Mouse (Mus musculus): Measurements from ENCODE around the gene Lonp1. TPM values are rescaled to one million over a fixed set of nuclear protein-coding genes. Genes with fewer than 3 reads are reported as not detected.
A peak's percentile ranks its signal among the peaks of the same experiment; 100 is the strongest.

Gene Lonp1
- polyA plus RNA-seq, 1 experiment from 2014 or later: 62.6 TPM

- peaks cover 64% of the 10 kb centered on the region for H3K36me3 ChIP-seq
- H3K4me3 ChIP-seq (replicated peaks): no peak overlapping the region
- no peak overlapping the region for H3K9ac ChIP-seq
- WGBS: 82% methylated on average over 9 of the region's 9 CpGs
- H3K27me3 ChIP-seq (replicated peaks): no peaks in the 10 kb centered on the region
- no peak overlapping the region for H3K4me2 ChIP-seq (replicated peaks)
- ATAC-seq: no peak
- H3K4me1 ChIP-seq (replicated peaks): peaks cover 6% of the 10 kb centered on the region
- no peaks in the 10 kb centered on the region for H3K9me3 ChIP-seq
- H3K27ac ChIP-seq: no peak overlapping the region
These were observed 21.3 kb downstream of the Lonp1 start for GRCm38 (mm10) chr17:56605431-56605830.

- ATAC-seq: no peak
- Histone ChIP-seq H3K36me3 (peaks cover 71% of the 10 kb centered on the region), H3K27ac (no peak overlapping the region), H3K4me1 (replicated peaks) (peaks cover 6% of the 10 kb centered on the region), H3K4me2 (replicated peaks) (no peak overlapping the region), H3K9ac (no peak overlapping the region), H3K9me3 (no peaks in the 10 kb centered on the region), H3K4me3 (replicated peaks) (no peak overlapping the region), H3K27me3 (replicated peaks) (no peaks in the 10 kb centered on the region)
- WGBS: 90% methylated on average over 3 of the region's 3 CpGs
These were observed 22.3 kb downstream of the Lonp1 start for GRCm38 (mm10) chr17:56604422-56604821.

GRCm38 (mm10) chr17:56604070-56604380 lies 22.7 kb downstream of the Lonp1 start:
- H3K9ac ChIP-seq: no peak overlapping the region
- 83% methylated on average over 9 of the region's 9 CpGs for WGBS
- no peak overlapping the region for H3K4me2 ChIP-seq (replicated peaks)
- peaks cover 71% of the 10 kb centered on the region for H3K36me3 ChIP-seq
- H3K27ac ChIP-seq: no peak overlapping the region
- peaks cover 6% of the 10 kb centered on the region for H3K4me1 ChIP-seq (replicated peaks)
- H3K27me3 ChIP-seq (replicated peaks): no peaks in the 10 kb centered on the region
- no peaks in the 10 kb centered on the region for H3K9me3 ChIP-seq
- no peak for ATAC-seq
- H3K4me3 ChIP-seq (replicated peaks): no peak overlapping the region

- H3K9me3 ChIP-seq: no peaks in the 10 kb centered on the region
- H3K36me3 ChIP-seq: peaks cover 71% of the 10 kb centered on the region
- H3K27me3 ChIP-seq (replicated peaks): no peaks in the 10 kb centered on the region
- H3K4me3 ChIP-seq (replicated peaks): no peak overlapping the region
- WGBS: 95% methylated on average over 28 of the region's 28 CpGs
- 0 out of 2 replicates have a peak, but pooled peaks have one; percentile 13 for ATAC-seq
- H3K4me2 ChIP-seq (replicated peaks): no peak overlapping the region
- H3K9ac ChIP-seq: no peak overlapping the region
- H3K4me1 ChIP-seq (replicated peaks): peaks cover 3% of the 10 kb centered on the region
- H3K27ac ChIP-seq: no peak overlapping the region
These were observed 23.3 kb downstream of the Lonp1 start for GRCm38 (mm10) chr17:56603186-56604069.

- 0 out of 2 replicates have a peak, but pooled peaks cover 8% of the 10 kb centered on the region for H3K4me1 ChIP-seq (replicated peaks)
- ATAC-seq: no peak
- WGBS: 78% methylated on average over 8 of the region's 8 CpGs
- H3K27me3 ChIP-seq (replicated peaks): no peaks in the 10 kb centered on the region
- H3K4me3 ChIP-seq (replicated peaks): no peak overlapping the region
- H3K9ac ChIP-seq: no peak overlapping the region
- no peak overlapping the region for H3K4me2 ChIP-seq (replicated peaks)
- peaks cover 73% of the 10 kb centered on the region for H3K36me3 ChIP-seq
- no peak overlapping the region for H3K27ac ChIP-seq
- no peaks in the 10 kb centered on the region for H3K9me3 ChIP-seq
These were observed 33.0 kb downstream of the Lonp1 start for GRCm38 (mm10) chr17:56593527-56594271.

GRCm38 (mm10) chr17:56592553-56592952 lies 34.1 kb downstream of the Lonp1 start:
- Histone ChIP-seq H3K9me3 (no peaks in the 10 kb centered on the region), H3K4me3 (replicated peaks) (no peak overlapping the region), H3K27me3 (replicated peaks) (no peaks in the 10 kb centered on the region), H3K9ac (no peak overlapping the region), H3K4me2 (replicated peaks) (no peak overlapping the region), H3K36me3 (peaks cover 75% of the 10 kb centered on the region), H3K4me1 (replicated peaks) (peaks cover 15% of the 10 kb centered on the region; the same call in 1 of the 2 replicates), H3K27ac (no peak overlapping the region)
- no peak for ATAC-seq

- H3K27me3 ChIP-seq (replicated peaks): no peaks in the 10 kb centered on the region
- WGBS: 88% methylated on average over 4 of the region's 4 CpGs
- no peak overlapping the region for H3K4me2 ChIP-seq (replicated peaks)
- H3K4me1 ChIP-seq (replicated peaks): peaks cover 29% of the 10 kb centered on the region
- peaks cover 53% of the 10 kb centered on the region for H3K36me3 ChIP-seq
- no peak for ATAC-seq
- no peaks in the 10 kb centered on the region for H3K9me3 ChIP-seq
- no peak overlapping the region for H3K27ac ChIP-seq
- no peak overlapping the region for H3K9ac ChIP-seq
- H3K4me3 ChIP-seq (replicated peaks): no peak overlapping the region
These were observed 37.8 kb downstream of the Lonp1 start for GRCm38 (mm10) chr17:56588921-56589320.

- H3K4me3 ChIP-seq (replicated peaks): no peak overlapping the region
- no peak for ATAC-seq
- WGBS: 88% methylated on average over 1 of the region's 1 CpGs
- H3K9ac ChIP-seq: no peak overlapping the region
- no peaks in the 10 kb centered on the region for H3K9me3 ChIP-seq
- H3K4me1 ChIP-seq (replicated peaks): peaks cover 36% of the 10 kb centered on the region
- no peak overlapping the region for H3K4me2 ChIP-seq (replicated peaks)
- no peaks in the 10 kb centered on the region for H3K27me3 ChIP-seq (replicated peaks)
- peaks cover 43% of the 10 kb centered on the region for H3K36me3 ChIP-seq
- H3K27ac ChIP-seq: no peak overlapping the region
These were observed 38.9 kb downstream of the Lonp1 start for GRCm38 (mm10) chr17:56587773-56588172.

- Histone ChIP-seq H3K9me3 (no peaks in the 10 kb centered on the region), H3K4me3 (replicated peaks) (peak overlapping the region; percentile 87), H3K36me3 (peaks cover 44% of the 10 kb centered on the region), H3K4me1 (replicated peaks) (peaks cover 45% of the 10 kb centered on the region), H3K9ac (peak overlapping the region; percentile 69), H3K27ac (peak overlapping the region; percentile 95), H3K27me3 (replicated peaks) (no peaks in the 10 kb centered on the region), H3K4me2 (replicated peaks) (peak overlapping the region; percentile 79)
- under 1% methylated on average over 61 of the region's 61 CpGs for WGBS
- ATAC-seq: peak; percentile 29
These were observed 41.4 kb downstream of the Lonp1 start for GRCm38 (mm10) chr17:56585171-56585821.

GRCm38 (mm10) chr17:56584257-56585130 lies 42.2 kb downstream of the Lonp1 start, which contains the start of the genes Safb2 and Safb:
Safb2 (minus strand) TSS chr17:56584585.
Safb (plus strand) TSS chr17:56584825.
- Histone ChIP-seq H3K4me1 (replicated peaks) (peaks cover 43% of the 10 kb centered on the region), H3K27ac (peak within 1 kb of the TSS; percentile 97), H3K9ac (peak within 1 kb of the TSS; percentile 89), H3K4me2 (replicated peaks) (peak within 1 kb of the TSS; percentile 79), H3K36me3 (peaks cover 43% of the 10 kb centered on the region), H3K4me3 (replicated peaks) (peak within 1 kb of the TSS; percentile 87), H3K9me3 (no peaks in the 10 kb centered on the region), H3K27me3 (replicated peaks) (no peaks in the 10 kb centered on the region)
- peak; percentile 96 for ATAC-seq
- WGBS: under 1% methylated on average over 97 of the region's 101 CpGs

GRCm38 (mm10) chr17:56583611-56584256 lies 43.0 kb downstream of the Lonp1 start:
- H3K4me3 ChIP-seq (replicated peaks): peak overlapping the region; percentile 87
- H3K4me1 ChIP-seq (replicated peaks): peaks cover 43% of the 10 kb centered on the region
- no peaks in the 10 kb centered on the region for H3K9me3 ChIP-seq
- peak overlapping the region; percentile 76 for H3K4me2 ChIP-seq (replicated peaks)
- peak overlapping the region; percentile 97 for H3K27ac ChIP-seq
- H3K9ac ChIP-seq: peak overlapping the region; percentile 89
- no peaks in the 10 kb centered on the region for H3K27me3 ChIP-seq (replicated peaks)
- peak; percentile 0; the same call in 1 of the 2 replicates for ATAC-seq
- 2% methylated on average over 33 of the region's 33 CpGs for WGBS
- peaks cover 41% of the 10 kb centered on the region for H3K36me3 ChIP-seq
